Mouse (Mus musculus): ENCODE data around the gene Krtcap3. TPM values are rescaled to one million over a fixed set of nuclear protein-coding genes. Genes with fewer than 3 reads are reported as not detected.

Krtcap3 gene
- polyA plus RNA-seq, 2 experiments: 3.5 to 5.3 TPM

DNA sequence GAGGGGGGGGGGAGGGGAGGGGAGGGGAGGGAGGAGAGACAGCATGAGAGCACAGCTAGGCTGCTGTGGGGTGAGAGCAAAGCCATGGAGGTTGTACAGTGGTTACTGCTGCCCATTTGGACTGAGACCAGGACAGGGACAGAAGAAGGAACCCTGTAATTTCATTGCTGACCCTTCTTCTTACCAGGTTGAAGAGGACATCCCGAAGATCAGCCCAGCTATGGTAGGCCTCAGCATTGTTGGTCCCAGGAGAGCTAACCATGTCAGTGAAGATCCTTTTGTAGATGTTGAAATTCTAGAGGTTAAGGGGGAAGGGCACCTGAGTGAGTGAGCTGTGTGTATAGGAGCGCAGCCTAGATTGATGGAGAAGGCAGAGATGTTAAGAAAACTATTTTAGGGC, 3.9 kb downstream of the Krtcap3 start:
- 83% methylated on average over 2 of the region's 2 CpGs for WGBS (ENCODE audit: insufficient replicate concordance)
- no peak overlapping the region for H3K4me3 ChIP-seq (ENCODE audit: insufficient read depth in 1 of 2, low read depth in 2 of 2, low read length in 2 of 2)
- DNase-seq (ENCODE audit: low read depth in 3 of 3, low spot score in 3 of 3): no peak

DNA sequence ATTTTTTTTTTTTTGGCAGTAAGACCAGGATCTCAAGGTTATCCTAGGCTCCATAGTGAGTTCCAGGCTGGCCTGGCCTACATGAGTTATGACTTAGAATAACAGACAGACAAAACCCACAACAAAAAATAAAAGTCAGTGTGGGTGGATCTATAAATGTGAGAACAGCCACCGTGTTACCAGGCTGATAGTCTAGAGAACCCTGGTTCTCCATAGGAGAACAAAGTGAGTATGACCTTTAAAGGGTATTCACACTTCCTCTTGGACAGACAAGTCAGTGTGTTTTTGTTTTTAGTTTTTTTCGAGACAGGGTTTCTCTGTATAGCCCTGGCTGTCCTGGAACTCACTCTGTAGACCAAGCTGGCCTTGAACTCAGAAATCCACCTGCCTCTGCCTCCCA, 4.5 kb downstream of the Krtcap3 start:
- Histone ChIP-seq H3K9me3 (ENCODE audit: control insufficient read depth, low read length) (no peaks in the 10 kb centered on the region), H3K27ac (no peak overlapping the region), H3K4me3 (ENCODE audit: insufficient read depth in 1 of 2, low read depth in 2 of 2, low read length in 2 of 2) (no peak overlapping the region), H3K4me2 (ENCODE audit: low read depth) (no peak overlapping the region), H3K36me3 (replicated peaks; ENCODE audit: control insufficient read depth, insufficient read depth, low read depth) (no peaks in the 10 kb centered on the region; the same call in 1 of the 2 replicates), H3K4me1 (replicated peaks; ENCODE audit: control insufficient read depth in 2 of 2, insufficient read depth in 2 of 2, low read length in 1 of 2) (no peaks in the 10 kb centered on the region), H3K9ac (replicated peaks) (no peak overlapping the region), H3K27me3 (ENCODE audit: control insufficient read depth, insufficient read depth, low read length) (no peaks in the 10 kb centered on the region)
- no peak for ATAC-seq (ENCODE audit: insufficient read depth)
- no peak for TF ChIP-seq CTCF (IDR thresholded peaks at IDR 0.05; ENCODE audit: low read depth)
- TF ChIP-seq EP300 (IDR thresholded peaks at IDR 0.05; ENCODE audit: low read depth): no peak
- DNase-seq (ENCODE audit: low read depth in 3 of 3, low spot score in 3 of 3): no peak
- WGBS (ENCODE audit: insufficient replicate concordance): 56% methylated on average over 2 of the region's 2 CpGs

More for the DNA sequence above, 3.9 kb downstream of the Krtcap3 start:
- TF ChIP-seq EP300 (IDR thresholded peaks at IDR 0.05; ENCODE audit: low read depth) (no peak), CTCF (IDR thresholded peaks at IDR 0.05; ENCODE audit: low read depth) (no peak)
- no peak overlapping the region for H3K9ac ChIP-seq (replicated peaks)
- H3K36me3 ChIP-seq (replicated peaks; ENCODE audit: control insufficient read depth, insufficient read depth, low read depth): peaks cover 5% of the 10 kb centered on the region
- H3K27ac ChIP-seq: no peak overlapping the region
- H3K9me3 ChIP-seq (ENCODE audit: control insufficient read depth, low read length): no peaks in the 10 kb centered on the region
- H3K27me3 ChIP-seq (ENCODE audit: control insufficient read depth, insufficient read depth, low read length): no peaks in the 10 kb centered on the region
- ATAC-seq (ENCODE audit: insufficient read depth): no peak
- H3K4me2 ChIP-seq (ENCODE audit: low read depth): no peak overlapping the region
- H3K4me1 ChIP-seq (replicated peaks; ENCODE audit: control insufficient read depth in 2 of 2, insufficient read depth in 2 of 2, low read length in 1 of 2): no peaks in the 10 kb centered on the region

DNA sequence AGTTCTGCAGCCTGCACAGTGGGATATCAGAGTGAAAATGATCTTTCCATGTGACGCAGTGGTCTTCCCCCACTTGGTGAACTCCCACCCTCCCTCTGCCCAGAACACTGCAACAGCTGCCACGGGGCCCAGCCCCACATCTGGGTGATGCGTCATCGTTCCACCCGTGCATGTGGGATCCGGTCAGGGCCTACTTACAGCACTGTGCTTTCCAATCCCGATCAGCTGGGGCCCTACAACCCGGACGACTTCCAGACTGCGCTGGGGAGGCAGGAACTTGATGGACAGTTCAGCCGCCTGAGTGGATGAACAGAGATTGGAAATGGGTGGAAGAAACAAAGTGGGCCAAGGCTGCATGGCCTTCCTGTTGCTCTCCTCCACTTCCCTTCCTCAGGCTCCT, 6.1 kb downstream of the Krtcap3 start:
- Histone ChIP-seq H3K9me3 (ENCODE audit: control insufficient read depth, low read length) (no peaks in the 10 kb centered on the region), H3K9ac (replicated peaks) (no peak overlapping the region), H3K36me3 (replicated peaks; ENCODE audit: control insufficient read depth, insufficient read depth, low read depth) (no peaks in the 10 kb centered on the region), H3K27me3 (ENCODE audit: control insufficient read depth, insufficient read depth, low read length) (no peaks in the 10 kb centered on the region), H3K4me3 (ENCODE audit: insufficient read depth in 1 of 2, low read depth in 2 of 2, low read length in 2 of 2) (no peak overlapping the region), H3K27ac (no peak overlapping the region), H3K4me2 (ENCODE audit: low read depth) (no peak overlapping the region), H3K4me1 (replicated peaks; ENCODE audit: control insufficient read depth in 2 of 2, insufficient read depth in 2 of 2, low read length in 1 of 2) (no peaks in the 10 kb centered on the region)
- ATAC-seq (ENCODE audit: insufficient read depth): no peak
- WGBS (ENCODE audit: insufficient replicate concordance): 70% methylated on average over 11 of the region's 11 CpGs
- no peak for DNase-seq (ENCODE audit: low read depth in 3 of 3, low spot score in 3 of 3)
- TF ChIP-seq EP300 (IDR thresholded peaks at IDR 0.05; ENCODE audit: low read depth) (no peak), CTCF (IDR thresholded peaks at IDR 0.05; ENCODE audit: low read depth) (no peak)

DNA sequence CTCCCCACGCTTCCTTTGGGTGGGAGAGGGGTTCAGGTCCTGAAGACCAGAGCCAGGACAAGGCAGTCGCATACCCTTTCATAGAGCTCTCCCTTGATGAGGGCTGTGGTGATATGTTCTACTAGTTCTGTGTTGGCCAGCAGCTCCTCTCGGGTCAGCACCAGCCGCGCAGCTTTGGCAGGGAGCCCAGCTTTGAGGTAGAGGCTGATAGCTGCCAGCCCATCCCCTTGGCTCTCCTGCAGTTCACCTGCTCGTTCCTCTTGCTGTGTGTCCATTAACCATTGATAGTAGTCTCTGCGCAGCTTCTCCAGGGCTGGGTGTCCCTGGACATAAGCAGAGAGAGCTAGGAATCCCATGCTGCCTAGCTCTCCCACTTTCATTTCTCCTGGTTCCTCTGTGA, 14.6 kb downstream of the Krtcap3 start:
- ATAC-seq (ENCODE audit: insufficient read depth) (no peak), DNase-seq (ENCODE audit: low read depth in 3 of 3, low spot score in 3 of 3) (no peak)
- no peaks in the 10 kb centered on the region for H3K4me1 ChIP-seq (replicated peaks; ENCODE audit: control insufficient read depth in 2 of 2, insufficient read depth in 2 of 2, low read length in 1 of 2)
- no peak overlapping the region for H3K27ac ChIP-seq
- WGBS (ENCODE audit: insufficient replicate concordance): 68% methylated on average over 7 of the region's 7 CpGs
- H3K4me2 ChIP-seq (ENCODE audit: low read depth): no peak overlapping the region
- no peaks in the 10 kb centered on the region for H3K36me3 ChIP-seq (replicated peaks; ENCODE audit: control insufficient read depth, insufficient read depth, low read depth)
- no peak overlapping the region for H3K4me3 ChIP-seq (ENCODE audit: insufficient read depth in 1 of 2, low read depth in 2 of 2, low read length in 2 of 2)
- H3K27me3 ChIP-seq (ENCODE audit: control insufficient read depth, insufficient read depth, low read length): no peaks in the 10 kb centered on the region
- H3K9me3 ChIP-seq (ENCODE audit: control insufficient read depth, low read length): no peaks in the 10 kb centered on the region
- TF ChIP-seq CTCF (IDR thresholded peaks at IDR 0.05; ENCODE audit: low read depth): no peak
- no peak for TF ChIP-seq EP300 (IDR thresholded peaks at IDR 0.05; ENCODE audit: low read depth)
- H3K9ac ChIP-seq (replicated peaks): no peak overlapping the region

DNA sequence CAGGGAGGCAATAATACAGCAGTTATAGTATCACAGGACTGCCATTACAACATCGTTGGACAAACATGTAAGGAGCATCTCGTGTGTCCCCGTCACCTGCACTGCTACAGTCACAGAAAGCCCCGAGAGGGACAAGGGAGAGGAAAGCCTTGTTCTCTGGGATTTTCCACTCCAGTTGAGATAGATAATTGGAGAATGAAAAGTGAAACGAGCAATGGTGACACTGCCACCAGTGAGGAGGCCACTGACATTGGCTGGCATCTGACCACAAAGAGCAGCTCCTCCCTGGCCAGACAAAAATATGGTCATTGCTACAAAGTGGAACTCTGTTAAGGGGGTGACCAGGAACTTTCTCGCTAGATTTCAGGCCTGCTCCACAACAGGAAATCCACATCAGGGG, 16.2 kb downstream of the Krtcap3 start:
- no peak for TF ChIP-seq EP300 (IDR thresholded peaks at IDR 0.05; ENCODE audit: low read depth)
- no peak for TF ChIP-seq CTCF (IDR thresholded peaks at IDR 0.05; ENCODE audit: low read depth)
- DNase-seq (ENCODE audit: low read depth in 3 of 3, low spot score in 3 of 3) (no peak), ATAC-seq (ENCODE audit: insufficient read depth) (no peak)
- 59% methylated on average over 6 of the region's 6 CpGs for WGBS (ENCODE audit: insufficient replicate concordance)
- no peak overlapping the region for H3K27ac ChIP-seq
- no peaks in the 10 kb centered on the region for H3K9me3 ChIP-seq (ENCODE audit: control insufficient read depth, low read length)
- no peak overlapping the region for H3K4me2 ChIP-seq (ENCODE audit: low read depth)
- no peaks in the 10 kb centered on the region for H3K36me3 ChIP-seq (replicated peaks; ENCODE audit: control insufficient read depth, insufficient read depth, low read depth)
- no peak overlapping the region for H3K4me3 ChIP-seq (ENCODE audit: insufficient read depth in 1 of 2, low read depth in 2 of 2, low read length in 2 of 2)
- H3K4me1 ChIP-seq (replicated peaks; ENCODE audit: control insufficient read depth in 2 of 2, insufficient read depth in 2 of 2, low read length in 1 of 2): no peaks in the 10 kb centered on the region
- no peaks in the 10 kb centered on the region for H3K27me3 ChIP-seq (ENCODE audit: control insufficient read depth, insufficient read depth, low read length)
- H3K9ac ChIP-seq (replicated peaks): no peak overlapping the region
